Mouse (Mus musculus) CD4-positive, CD25-positive, alpha-beta regulatory T cell, adult 4 months (primary cell): ENCODE data around the gene Gja4. TPM values are rescaled to one million over a fixed set of nuclear protein-coding genes. Genes with fewer than 3 reads are reported as not detected.

ENCODE experiments used
- ATAC-seq: one replicate; pipeline ENCODE4 v1.8.0; 2017
- polyA plus RNA-seq, 2 experiments: library from polyadenylated mRNA; unstranded; fragments of 100-300 nt; shearing (Covaris generic); gene quantifications; one replicate each; pipeline ENCODE4 v1.2.1; 2017

Gja4 gene
- not detected for polyA plus RNA-seq

DNA sequence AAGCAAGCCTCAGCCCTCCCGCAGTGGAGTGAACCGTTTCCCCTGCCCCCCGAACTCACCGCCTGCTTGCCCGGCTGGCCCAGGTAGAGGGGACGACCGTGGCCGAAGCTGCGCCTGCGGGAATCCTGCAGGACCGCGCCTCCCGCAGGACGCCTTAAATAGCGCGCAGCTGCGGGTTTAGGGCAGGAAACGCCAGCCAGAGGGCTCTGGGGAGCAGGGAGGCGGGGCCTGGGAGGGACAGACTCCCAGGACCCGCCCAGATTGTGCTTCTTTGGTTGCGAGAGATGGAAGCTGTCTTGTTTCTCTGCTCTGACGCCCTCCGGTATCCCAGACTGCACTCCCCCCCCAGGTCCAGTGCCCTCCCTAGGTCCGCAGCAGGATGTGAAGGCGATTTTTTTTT, at the start of gene Gja4:
TSS of gene Gja4 (minus strand) at position 179 of the 400 bp plus-strand sequence.
- ATAC-seq: peak; percentile 39

DNA sequence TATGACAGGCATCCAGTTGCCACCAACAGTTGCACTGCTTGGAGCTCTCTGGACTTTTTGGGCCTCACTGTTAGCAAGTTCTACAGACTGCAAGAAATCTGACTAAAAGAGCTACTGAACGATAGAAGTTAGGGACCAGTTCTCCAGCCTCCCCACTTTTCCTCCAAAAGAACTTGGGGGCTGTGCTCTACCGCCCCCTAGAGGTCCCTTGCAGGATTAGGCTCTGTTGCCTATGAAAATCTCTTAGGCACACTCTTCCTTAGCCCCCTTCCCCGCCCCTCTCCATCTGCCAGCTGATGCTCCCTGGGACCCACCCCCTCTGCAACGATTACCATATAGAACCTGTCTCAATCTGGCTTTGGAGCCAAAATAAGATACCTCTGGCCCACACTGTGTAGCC, 49.5 kb upstream of the Gja4 start:
- no peak for ATAC-seq

DNA sequence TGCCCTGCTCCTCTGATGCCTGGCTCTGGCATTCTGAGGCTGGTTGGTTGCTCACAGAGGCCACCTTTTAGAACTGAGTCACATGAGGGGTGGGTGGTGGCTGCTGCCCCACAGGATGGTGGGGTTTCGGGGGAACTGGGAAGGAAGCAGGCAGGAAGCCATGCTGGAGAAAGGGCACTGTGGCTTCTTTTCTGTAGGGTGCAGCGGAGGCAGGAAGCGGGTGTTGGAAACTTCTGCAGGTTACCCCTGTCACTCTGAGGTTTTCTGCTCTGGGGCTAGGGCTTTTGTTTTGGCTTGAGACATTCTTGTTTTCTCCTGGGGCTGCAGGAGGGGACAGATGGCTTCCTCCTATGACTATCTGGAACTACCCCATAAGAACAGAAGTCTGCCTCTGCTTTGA, 48.7 kb upstream of the Gja4 start:
- ATAC-seq: no peak

DNA sequence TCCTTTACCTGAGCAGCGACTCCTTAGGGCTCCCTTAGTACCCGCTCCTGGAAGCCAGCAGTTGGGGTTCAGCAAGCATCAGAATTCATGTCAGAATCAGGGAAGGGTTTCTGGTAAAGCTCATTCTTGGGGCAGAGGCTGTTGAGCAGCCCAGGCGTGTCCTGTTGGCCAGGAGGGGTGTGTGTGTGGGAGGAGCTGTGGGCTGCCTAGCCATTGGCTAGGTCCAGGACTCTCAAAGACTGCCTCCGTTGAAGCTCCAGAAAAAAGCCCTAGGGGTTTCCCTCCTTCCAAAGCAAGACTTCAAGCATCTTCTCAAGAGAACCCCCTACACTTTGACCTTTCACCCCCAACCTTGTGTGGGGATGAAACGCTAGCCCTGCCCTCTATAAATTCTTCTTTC, 44.2 kb upstream of the Gja4 start, which contains the start of gene Gjb5:
TSS of gene Gjb5 (minus strand) at position 164 of the 400 bp plus-strand sequence.
- no peak for ATAC-seq

DNA sequence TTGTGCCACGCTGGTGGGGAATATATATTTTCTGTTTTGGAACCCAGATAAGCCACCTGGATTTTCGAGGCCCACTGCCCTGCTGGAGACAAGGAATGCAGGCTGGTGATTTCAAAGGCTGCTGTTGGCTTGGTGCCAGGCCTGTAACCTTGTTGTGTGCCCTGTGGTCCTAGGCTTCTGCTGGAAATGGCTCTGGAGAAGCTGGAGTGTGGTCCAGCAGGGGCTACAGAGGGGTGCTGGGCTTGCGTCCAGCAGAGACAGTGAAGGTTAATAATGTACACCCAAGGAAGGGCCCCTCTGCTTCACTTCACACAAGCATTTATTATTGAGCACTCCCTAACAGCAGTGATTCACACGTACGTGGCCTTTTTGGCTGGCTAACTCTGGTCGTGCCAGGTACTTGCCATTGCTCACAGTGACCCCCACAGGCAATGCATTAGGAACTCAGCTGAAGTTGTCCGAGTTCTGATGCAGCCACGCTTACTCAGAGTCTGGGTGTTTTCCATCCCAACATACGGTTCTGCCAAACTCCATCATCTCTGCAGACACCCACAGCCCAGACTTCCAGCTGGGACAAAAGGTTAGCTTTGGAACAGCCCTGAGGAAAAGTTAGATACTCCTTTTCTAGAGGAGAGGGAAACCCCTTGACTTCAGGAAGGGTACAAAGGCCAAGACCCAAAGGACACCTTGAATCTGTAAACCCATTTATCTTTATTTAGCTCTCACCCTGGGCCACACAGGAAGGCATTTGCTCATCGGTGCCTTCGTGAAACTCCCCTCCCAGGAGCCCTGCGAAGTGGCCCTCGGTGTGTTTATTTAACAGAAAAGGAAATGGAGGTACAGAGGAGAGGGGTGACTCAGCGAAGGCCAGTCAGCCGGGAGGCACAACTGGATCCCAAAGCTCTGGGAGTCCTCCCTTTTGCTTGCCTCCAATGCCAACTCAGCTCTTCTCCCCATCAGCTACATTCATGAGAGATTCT, 41.0 kb upstream of the Gja4 start:
- no peak for ATAC-seq

DNA sequence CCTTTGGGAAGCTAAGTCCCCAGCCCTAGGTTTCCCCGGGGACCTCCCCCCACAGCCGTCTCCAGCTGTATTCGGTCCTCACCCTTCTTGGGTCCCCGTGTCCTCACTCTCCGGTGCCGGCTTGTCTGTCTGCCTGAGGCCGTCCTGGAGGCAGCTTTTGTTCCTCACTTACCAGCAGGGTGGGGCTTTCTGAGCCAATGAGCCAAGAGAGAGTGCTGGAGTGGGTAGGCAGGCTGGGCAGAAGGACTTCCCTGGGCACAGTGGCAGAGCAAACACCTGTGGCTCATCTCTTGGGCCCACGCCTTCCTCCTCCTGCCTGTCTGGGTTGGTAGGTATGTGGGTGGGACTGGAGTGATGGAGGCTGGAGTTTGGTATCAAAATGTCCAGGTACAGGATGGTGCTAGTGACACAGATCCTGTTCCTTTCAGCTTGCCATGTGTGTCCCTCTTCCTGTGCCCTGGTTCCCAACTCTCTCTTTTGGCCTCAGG, 40.2 kb upstream of the Gja4 start, which contains the start of gene Gjb4:
TSS of gene Gjb4 (minus strand) at position 131 of the 488 bp plus-strand sequence.
- ATAC-seq: no peak

DNA sequence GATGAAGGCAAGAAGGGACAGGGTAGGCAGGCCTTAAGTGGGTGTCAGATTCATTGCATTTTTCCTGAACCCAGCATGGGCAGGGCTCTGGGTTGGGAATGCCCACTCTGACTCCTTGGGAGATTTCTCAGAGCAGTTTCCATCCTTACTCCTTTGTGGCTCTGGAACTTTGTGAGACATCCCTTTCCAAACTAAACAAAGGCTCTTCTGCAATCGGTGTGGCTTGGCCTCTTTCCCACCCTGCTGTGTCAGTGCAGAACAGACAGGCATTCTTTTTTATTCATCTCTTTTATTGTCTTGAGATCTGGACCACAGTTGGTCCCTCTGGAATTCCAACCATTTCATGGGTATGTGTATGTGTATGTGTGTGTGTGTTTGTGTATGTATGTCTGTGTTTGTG, 38.8 kb upstream of the Gja4 start:
- no peak for ATAC-seq

DNA sequence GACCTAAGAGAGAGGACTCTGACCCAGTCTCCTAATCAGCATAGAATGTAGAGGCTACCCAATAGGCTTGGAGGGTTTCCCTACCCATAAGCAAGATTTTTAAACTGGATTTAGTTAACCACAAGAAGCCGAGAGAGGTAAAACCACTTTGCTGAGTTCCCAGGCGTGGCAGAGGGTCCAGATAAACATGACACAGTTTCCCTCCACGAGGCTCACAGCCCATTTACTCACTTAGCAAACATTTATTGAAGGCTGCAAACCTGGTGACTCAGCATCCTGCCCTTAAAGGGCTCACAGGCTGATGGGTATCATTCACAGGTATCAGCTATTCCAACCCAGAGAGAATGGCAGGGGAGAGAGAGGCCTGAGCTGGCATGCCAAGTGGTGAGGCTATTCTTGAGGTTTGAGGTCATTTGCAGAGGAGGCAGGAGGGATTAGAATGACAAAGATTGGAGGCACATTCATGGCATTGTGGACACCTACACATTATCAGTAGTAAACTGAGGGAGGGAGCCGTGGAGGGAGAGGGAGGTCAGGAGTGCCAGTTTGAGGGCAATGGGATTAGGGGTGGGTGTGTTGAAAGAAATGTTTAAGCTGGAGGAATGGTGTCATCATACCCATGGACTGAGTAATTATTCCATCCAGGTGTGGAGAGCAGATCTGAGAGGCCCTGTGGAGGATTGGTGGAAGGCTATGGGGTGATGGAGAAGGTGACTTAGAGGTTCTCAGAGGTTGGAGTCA, 35.9 kb upstream of the Gja4 start:
- ATAC-seq: no peak

DNA sequence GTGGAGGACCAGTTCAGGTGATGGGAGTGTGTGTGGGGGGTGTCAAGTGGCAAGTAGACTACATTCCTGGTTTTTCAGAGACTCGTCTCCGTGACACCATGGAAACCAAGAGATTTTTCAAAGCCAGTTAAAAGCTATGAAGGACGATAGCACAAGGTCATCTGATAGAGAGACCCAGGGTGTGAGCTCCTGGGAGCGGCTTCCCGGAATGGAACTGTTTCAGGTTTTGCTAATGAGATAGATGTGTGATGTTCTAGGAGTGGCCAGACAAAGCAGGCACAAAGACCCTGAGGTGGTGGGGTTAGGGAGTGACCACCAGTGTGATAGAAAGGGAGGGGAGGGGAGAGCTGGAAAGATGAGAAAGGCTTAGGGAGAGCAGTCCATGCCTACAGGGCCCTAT, 31.2 kb upstream of the Gja4 start:
- no peak for ATAC-seq

DNA sequence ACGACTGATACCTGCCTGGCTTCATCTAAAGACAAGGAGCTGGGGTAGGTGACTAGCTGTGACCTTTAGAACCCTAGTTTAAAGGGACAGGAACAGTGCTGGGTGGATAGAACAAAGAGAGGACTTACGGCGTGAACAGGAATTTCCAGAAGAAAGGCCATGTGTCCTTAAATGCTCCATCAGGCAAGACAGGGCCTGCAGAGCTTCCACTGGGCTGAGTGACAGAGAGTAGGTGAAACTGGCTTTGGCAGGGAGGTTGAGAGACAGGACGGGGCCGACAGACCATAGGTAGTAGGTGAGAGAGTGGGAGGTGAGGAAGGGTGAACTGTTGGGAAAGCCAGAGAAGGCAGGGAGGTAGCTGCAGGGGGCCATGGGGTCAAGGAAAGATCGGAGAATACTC, 27.5 kb upstream of the Gja4 start:
- ATAC-seq: no peak

DNA sequence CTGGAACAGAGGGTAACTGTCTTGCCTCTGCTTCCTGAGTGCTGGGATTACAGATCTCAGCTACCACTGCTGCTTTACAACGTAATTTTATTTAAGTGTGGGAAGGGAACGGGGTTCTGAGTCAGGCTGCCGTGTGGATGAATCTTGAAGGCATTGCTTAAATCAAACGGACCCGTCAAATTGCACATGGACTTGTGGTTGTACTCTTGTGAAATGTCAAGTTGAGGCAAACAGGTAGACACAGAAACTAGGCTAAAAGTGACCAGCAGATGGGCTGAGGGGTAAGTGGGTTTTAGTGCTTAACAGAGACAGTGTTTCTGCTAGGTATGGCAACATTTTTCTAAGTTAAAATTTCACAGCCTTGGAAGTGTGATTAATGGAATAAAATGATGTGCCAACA, 23.8 kb upstream of the Gja4 start:
- ATAC-seq: no peak

DNA sequence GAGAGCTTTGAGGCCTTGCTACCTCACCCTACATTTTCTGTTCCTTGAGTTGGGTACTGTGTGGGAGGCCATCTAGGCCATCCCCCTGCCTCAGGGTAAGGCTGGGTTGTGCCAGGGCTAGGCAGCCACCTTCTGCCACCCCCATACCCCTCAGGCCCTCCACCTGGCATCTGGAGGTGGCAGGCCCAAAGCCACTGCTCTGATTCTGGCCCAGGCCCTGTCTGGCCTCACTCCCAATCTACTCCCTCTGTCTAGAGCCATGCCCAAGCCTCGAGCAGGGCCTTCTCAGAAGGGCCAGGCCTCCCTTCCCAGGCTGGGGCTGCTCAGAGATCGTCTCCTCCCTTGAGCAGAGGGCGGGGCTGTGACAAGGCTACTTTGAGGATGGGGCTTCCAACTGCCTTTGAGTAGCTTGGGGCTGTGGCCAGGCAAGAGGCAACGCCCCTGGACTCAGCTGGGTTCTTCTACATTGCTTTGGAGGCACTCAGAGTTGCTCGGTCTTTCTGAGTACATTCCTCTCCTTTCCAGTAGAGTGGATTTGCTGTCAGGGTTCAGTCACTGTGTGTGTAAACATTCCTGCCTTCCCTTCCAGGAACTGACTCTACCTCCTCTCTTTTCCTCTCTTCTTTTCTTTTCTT, 21.1 kb upstream of the Gja4 start:
- no peak for ATAC-seq

DNA sequence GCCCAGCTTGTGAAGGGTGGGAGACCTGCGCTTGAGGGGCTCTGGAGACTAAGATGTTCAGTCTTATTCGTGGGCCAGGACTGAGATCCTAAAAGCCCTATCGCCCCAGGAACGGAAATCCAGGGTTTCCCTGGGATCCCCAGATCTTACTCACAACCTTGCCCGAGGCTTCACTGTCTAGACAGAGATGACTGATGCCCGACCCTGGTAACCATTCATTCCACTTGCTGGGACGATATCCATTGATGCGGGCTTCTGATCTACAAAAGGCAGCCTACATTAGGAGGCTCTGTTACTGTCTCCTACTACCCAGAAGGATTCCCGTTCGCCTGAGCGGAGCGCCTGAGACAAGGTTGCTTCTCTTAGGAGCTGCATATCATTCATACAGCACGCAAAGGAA, 17.3 kb upstream of the Gja4 start:
- no peak for ATAC-seq

DNA sequence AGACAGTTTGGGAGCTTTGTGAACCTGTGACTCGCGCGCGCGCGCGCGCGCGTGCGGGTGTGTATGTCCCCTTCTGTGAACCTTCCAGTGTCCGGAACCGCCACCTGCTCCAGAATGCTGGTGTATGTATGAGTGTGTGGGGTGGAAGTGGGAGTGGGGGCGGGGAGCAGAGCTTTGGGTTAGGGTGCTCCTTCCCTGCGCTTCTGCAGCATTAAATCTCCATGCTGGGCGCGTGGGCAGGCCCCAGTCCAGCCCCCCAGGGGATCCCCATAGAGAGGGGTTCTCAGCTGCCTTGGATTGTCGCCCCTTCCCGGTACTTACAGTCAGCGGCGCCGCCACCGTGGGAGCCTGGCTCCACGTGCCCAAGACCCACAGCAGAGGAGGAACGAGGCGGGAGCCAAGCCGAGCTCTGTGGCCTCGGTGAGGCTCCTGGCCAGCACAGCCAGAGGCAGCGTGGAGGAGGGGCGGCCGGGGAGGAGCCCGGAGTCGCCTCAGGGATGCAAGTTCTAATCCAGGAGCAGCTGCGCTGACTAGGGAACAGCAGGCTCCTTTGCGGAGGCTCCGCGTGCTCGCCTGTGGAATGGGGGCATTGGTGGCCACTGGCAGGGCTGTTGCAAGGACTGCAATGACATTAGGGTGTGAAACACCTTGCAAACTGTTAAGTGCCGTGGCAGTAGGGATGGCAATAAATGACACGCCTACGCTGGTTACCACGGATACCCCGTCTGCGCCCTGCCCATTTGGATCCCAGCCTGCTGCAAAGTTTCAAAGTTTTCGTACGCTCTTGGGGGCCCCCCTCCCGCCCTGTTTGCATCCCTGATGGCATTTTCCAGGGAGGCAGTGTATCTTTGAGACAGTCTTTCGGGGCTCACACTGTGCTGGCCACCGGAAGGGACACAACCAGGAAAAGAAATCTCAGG, 16.6 kb upstream of the Gja4 start, which contains the start of gene Gjb3:
TSS of gene Gjb3 (minus strand) at position 664 of the 920 bp plus-strand sequence.
- no peak for ATAC-seq

DNA sequence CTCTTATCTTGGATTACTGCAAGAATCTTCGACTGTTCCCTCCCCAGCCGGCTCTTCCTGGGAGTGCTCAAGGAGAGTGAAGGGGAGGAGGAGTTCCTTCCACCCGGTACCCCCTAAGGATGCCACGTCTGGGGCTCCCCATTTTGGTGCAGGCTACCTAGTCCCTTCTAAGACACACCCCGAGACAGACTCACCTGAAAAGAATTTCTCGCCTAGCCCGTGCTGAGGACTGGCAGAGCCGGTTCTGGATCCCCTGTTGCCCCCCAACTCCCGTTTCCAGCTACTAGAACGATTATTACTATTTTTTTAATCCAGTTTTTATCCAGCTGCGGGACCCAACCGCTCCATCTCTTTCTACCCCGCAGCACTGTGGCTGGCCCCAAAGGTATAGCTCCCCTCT, 15.9 kb upstream of the Gja4 start:
- ATAC-seq: no peak

DNA sequence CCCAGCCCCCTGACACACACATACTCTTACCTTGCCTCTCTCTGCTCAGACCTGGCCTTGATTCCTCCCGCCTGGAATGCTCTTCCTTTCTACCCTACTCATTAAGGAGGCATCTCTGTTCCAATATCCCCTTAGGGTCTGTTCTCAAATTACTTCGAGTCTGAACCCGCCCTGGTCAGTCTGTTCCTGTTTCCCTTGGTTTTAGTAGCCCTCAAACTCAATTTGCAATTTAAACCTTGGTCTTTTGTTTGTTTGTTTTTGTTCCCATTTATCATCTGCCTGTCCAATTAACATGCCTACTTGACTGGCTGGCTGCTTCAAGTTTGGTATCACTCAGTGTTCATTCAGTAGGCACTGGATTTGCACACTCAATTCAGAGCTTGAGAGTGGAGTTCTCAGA, 15.2 kb upstream of the Gja4 start:
- no peak for ATAC-seq

DNA sequence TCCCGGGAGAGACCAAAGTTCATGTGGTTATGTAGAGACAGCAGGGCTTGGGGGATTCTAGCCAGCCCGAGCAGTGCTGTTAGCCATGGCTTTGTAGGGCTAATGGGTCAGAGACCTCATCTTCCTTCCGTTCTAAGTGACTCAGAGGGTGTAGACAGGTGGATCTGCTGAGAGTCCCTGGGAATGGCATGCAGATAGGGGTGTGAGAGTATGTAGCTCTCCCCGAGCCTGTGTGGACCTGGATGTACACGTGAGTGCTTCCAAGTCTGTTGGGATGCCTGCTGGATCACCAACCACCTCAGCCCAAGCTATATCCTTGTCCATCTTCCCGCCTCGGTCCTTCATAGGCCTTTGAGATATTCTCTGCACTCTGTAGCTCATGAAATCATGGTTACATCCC, 14.5 kb upstream of the Gja4 start:
- no peak for ATAC-seq

DNA sequence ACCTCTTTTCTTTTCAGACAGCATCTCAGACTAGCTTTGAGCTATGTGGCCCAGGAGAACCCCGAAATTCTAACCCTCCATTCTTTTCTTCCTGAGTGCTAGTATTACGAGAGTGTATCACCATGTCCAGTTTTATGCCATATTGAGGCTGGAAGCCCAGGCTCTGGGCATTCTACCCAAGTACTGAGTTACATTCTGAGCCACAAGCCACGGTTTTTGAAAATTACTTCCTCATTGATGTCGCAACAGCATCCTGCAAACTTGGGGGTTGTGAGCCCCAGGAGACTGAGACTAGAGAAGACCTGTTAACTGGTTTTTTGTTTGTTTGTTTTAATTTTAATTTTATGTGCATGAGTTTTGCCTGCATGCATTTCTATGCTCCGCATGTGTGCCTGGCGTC, 13.9 kb upstream of the Gja4 start:
- ATAC-seq: no peak

DNA sequence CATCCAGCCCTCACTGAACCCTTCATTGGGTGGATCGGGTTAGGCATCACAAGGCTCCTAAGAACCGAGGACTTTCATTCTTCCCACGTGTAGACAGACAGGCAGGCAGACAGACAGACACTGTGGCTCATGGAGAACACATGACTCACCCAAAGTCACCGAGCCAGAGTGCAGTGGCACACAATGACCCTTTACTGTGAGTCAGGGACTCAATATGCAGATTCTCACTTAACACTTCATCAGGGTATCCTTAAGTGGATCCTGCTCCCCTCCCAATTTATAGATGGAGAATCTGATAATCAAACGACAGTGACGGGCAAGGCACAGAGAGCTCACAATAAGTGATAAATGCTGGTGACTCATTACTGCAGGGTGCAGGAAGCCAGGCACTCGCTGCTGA, 13.4 kb upstream of the Gja4 start:
- no peak for ATAC-seq

DNA sequence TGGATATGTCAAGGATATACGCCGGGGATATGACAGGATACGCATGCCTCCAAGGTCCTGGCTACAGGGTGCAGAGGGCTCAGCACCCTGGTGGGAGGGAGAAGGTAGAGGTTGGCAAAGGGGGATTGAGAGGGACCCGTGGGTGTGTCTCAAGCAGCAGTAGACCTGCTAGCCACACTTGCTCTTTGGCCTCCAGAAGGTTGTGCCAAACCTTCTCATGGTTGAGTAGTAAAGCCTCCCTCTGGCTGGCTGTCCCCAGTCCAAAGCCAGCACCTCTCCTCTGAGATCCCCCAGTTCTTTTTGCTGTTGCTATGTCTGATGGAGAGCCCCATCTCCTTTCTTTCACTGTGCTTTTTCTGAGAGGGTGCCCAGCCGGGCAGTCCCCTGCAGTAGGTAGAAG, 11.4 kb upstream of the Gja4 start:
- no peak for ATAC-seq

DNA sequence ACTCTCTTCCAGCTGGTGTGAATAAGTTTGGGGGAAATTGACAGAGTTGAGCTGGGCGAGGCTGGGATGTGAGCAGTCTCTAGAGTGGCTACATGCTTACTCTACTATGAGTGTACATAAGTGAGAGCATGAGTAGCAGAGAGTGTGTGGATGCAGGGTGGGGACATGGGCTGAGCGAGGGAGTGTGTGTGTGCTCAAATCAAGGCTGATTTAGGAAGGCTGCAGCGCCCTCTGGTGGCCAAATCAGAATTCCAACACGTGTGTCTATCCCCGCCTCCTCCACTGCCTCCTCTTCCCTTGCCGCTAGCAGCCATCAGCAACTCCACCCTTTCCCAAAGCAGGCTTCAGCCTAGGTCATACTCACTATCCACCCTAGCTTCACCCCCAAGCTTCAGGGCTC, 10.9 kb upstream of the Gja4 start:
- ATAC-seq: no peak

DNA sequence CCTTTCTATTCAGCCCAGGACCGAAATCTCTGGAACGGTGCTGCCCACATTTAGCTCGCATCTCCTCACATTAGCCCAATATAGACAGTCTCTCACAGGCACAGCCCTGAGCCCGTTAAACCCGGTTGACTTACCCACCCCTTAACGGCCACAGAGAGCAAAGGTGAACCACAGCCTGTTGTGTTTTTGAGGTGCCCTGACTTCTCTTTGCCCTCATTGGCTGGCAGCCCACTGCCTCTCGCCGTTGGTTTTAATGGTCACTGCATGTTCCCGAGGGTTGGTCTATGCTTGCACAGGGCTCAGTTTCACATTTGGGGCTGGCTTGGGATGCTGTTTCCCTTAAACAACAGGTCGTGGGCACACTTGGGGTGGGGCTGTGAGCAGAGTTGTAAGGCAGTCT, 10.5 kb upstream of the Gja4 start:
- ATAC-seq: no peak
